Mouse (Mus musculus) cerebellum, adult 9-10 months (tissue): ENCODE measurements at regions not wholly inside any gene's neighbourhood (a gene's known extent, or its start where the extent isn't known, plus 50 kb on each side); places are given as distances from the start of the nearest gene placed in this dataset.
A peak's percentile ranks its signal among the peaks of the same experiment; 100 is the strongest.
"Not testable (repeated sequence)": the region's sequence is repeated elsewhere in the genome, so short reads cannot be mapped to it uniquely, and the experiment has no call there.

ENCODE experiments used
- DNase-seq: peaks from one replicate; pipeline ENCODE4 v3.0.0; 2022

- DNase-seq, result peak; percentile 15
Observed at GRCm38 (mm10) chr4:49958275-49958674, 112.7 kb upstream of the Grin3a start.

GRCm38 (mm10) chr4:49956855-49957254 lies 111.3 kb upstream of the Grin3a start:
- no peak for DNase-seq

- DNase-seq, result no peak
Observed at GRCm38 (mm10) chr4:49946306-49946705, 100.8 kb upstream of the Grin3a start.

- no peak for DNase-seq
Observed at GRCm38 (mm10) chr4:49937471-49937870, 91.9 kb upstream of the Grin3a start.

- not testable (repeated sequence) for DNase-seq
Observed at GRCm38 (mm10) chr4:49929636-49930035, 84.1 kb upstream of the Grin3a start.

DNA sequence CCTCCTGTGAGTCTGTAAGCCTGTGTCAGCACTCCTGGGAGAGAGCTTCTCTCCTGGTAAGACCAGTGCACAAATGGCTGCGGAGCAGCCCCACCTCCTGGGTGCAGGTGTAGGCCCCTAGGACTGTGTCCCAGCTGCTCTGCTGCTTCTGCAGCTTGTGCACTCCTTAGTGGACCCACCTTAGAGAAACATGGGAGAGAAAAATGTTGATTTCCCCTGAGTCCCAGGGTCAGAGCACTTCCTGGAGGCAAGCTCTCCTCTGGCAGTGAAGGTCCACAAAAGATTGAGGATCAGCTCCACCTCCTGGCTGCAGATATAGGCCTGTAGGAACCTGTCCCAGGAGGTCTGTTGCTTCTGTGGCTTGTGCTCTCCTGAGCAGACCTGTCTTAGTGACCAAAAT lies 81.5 kb upstream of the Grin3a start:
- DNase-seq, result no peak

- DNase-seq, result no peak
Observed at GRCm38 (mm10) chr4:49914221-49914620, 68.7 kb upstream of the Grin3a start.

GRCm38 (mm10) chr4:49913636-49914035 lies 68.1 kb upstream of the Grin3a start:
- DNase-seq, result peak; percentile 21
